Mouse (Mus musculus) lung, postnatal 0 days (tissue): Measurements from ENCODE around the gene Pdcd2. TPM values are rescaled to one million over a fixed set of nuclear protein-coding genes. Genes with fewer than 3 reads are reported as not detected.
"Not testable (repeated sequence)": the region's sequence is repeated elsewhere in the genome, so short reads cannot be mapped to it uniquely, and the experiment has no call there.

Experiments used
- ATAC-seq: fragments of 200-750 bp; cut with Nextera tagmentation; 2 replicates; pipeline ENCODE4 v1.8.0; 2017; ENCODE audit warnings: moderate library complexity
- DNase-seq: peaks from one replicate; pipeline ENCODE4 v3.0.0-alpha.2; 2016; ENCODE audit warnings: low spot score
- H3K27ac ChIP-seq: fragments of 300-500 bp; sonication (generic); 2 replicates; pipeline ENCODE4 v1.5.1; 2014; ENCODE audit warnings: antibody characterized with exemption, mild to moderate bottlenecking, low read length, mixed read lengths
- H3K27me3 ChIP-seq: fragments of 300-500 bp; sonication (generic); replicated peaks from 2 replicates; pipeline ENCODE4 v1.6.1; 2014; ENCODE audit warnings: low read length, mixed read lengths; ENCODE audit not compliant: insufficient read depth
- H3K36me3 ChIP-seq: fragments of 300-500 bp; sonication (generic); 2 replicates; pipeline ENCODE4 v1.6.1; 2014; ENCODE audit warnings: low read length, mixed read lengths; ENCODE audit not compliant: insufficient read depth
- H3K4me1 ChIP-seq: fragments of 300-500 bp; sonication (generic); 2 replicates; pipeline ENCODE4 v1.6.1; 2014; ENCODE audit warnings: antibody characterized with exemption, low read depth, low read length, mixed read lengths; ENCODE audit not compliant: insufficient read depth
- H3K4me2 ChIP-seq: fragments of 300-500 bp; sonication (generic); replicated peaks from 2 replicates; pipeline ENCODE4 v1.6.1; 2014; ENCODE audit warnings: low read depth, mild to moderate bottlenecking, low read length, moderate library complexity, mixed read lengths
- H3K4me3 ChIP-seq: fragments of 300-500 bp; sonication (generic); 2 replicates; pipeline ENCODE4 v1.5.1; 2014; ENCODE audit warnings: low read depth, low read length
- H3K9ac ChIP-seq: fragments of 300-500 bp; sonication (generic); replicated peaks from 2 replicates; pipeline ENCODE4 v1.6.1; 2014; ENCODE audit warnings: low read depth, mild to moderate bottlenecking
- H3K9me3 ChIP-seq: fragments of 300-500 bp; sonication (generic); 2 replicates; pipeline ENCODE4 v1.6.1; 2016; ENCODE audit warnings: low read length, mixed read lengths
- CTCF ChIP-seq: IDR thresholded peaks from 2 replicates; pipeline ENCODE4 v1.5.1; 2016; ENCODE audit warnings: antibody characterized with exemption, mild to moderate bottlenecking
- EP300 ChIP-seq: IDR thresholded peaks from 2 replicates; pipeline ENCODE4 v1.6.1; 2016; ENCODE audit warnings: antibody characterized with exemption, mild to moderate bottlenecking, control low read depth
- WGBS: fragments of 180-500 bp; shearing (Covaris S2); extraction: QIAGEN DNeasy Blood & Tissue Kit; methylation state at CpG from one replicate; pipeline ENCODE4 v1.1.7; 2014; 5-methylcytosine and 5-hydroxymethylcytosine counted together
- polyA plus RNA-seq: library from polyadenylated mRNA; unstranded; fragments of >200 nt; fragmentation: Nextera tagmentation; extraction: Ambion mirVana; gene quantifications from 2 replicates; pipeline ENCODE4 v1.2.1, GENCODE M21; 2015

The Pdcd2 gene
- polyA plus RNA-seq, 1 experiment from 2014 or later: 26.5 TPM

GRCm38 (mm10) chr17:15549713-15550112 is 22.6 kb upstream of the Pdcd2 start:
- no peaks in the 10 kb centered on the region for H3K27me3 ChIP-seq
- H3K4me1 ChIP-seq: no peaks in the 10 kb centered on the region
- WGBS: 49% methylated on average over 1 of the region's 1 CpGs
- H3K9ac ChIP-seq: no peak overlapping the region
- H3K36me3 ChIP-seq: no peaks in the 10 kb centered on the region
- no peak for ATAC-seq
- H3K4me3 ChIP-seq: no peak overlapping the region
- no peak overlapping the region for H3K4me2 ChIP-seq
- TF ChIP-seq EP300 (no peak), CTCF (no peak)
- no peaks in the 10 kb centered on the region; the same call in 1 of the 2 replicates for H3K9me3 ChIP-seq
- H3K27ac ChIP-seq: no peak overlapping the region
- DNase-seq: no peak

GRCm38 (mm10) chr17:15546440-15546839 is 19.3 kb upstream of the Pdcd2 start:
- TF ChIP-seq CTCF (no peak), EP300 (no peak)
- no peaks in the 10 kb centered on the region for H3K36me3 ChIP-seq
- no peaks in the 10 kb centered on the region for H3K4me1 ChIP-seq
- H3K4me2 ChIP-seq: no peak overlapping the region
- H3K27ac ChIP-seq: no peak overlapping the region
- no peaks in the 10 kb centered on the region; the same call in 1 of the 2 replicates for H3K9me3 ChIP-seq
- no peak overlapping the region for H3K9ac ChIP-seq
- DNase-seq (no peak), ATAC-seq (no peak)
- WGBS: 68% methylated on average over 4 of the region's 4 CpGs
- no peaks in the 10 kb centered on the region for H3K27me3 ChIP-seq
- no peak overlapping the region for H3K4me3 ChIP-seq

- not testable (repeated sequence) for H3K4me1 ChIP-seq, H3K36me3 ChIP-seq, H3K4me2 ChIP-seq, DNase-seq, H3K27me3 ChIP-seq, H3K9ac ChIP-seq, H3K9me3 ChIP-seq, H3K4me3 ChIP-seq, ATAC-seq, H3K27ac ChIP-seq
- WGBS: 69% methylated on average over 4 of the region's 4 CpGs
Measured at GRCm38 (mm10) chr17:15543868-15544267, 16.8 kb upstream of the Pdcd2 start.

GRCm38 (mm10) chr17:15540309-15540708 is 13.2 kb upstream of the Pdcd2 start:
- H3K36me3 ChIP-seq: no peaks in the 10 kb centered on the region
- no peaks in the 10 kb centered on the region for H3K27me3 ChIP-seq
- ATAC-seq (no peak), DNase-seq (no peak)
- no peaks in the 10 kb centered on the region; the same call in 1 of the 2 replicates for H3K9me3 ChIP-seq
- H3K9ac ChIP-seq: no peak overlapping the region
- H3K4me1 ChIP-seq: peaks cover 7% of the 10 kb centered on the region; the same call in 1 of the 2 replicates
- H3K4me3 ChIP-seq: no peak overlapping the region
- WGBS: 63% methylated on average over 4 of the region's 4 CpGs
- no peak overlapping the region for H3K27ac ChIP-seq
- no peak overlapping the region for H3K4me2 ChIP-seq
- no peak for TF ChIP-seq CTCF
- TF ChIP-seq EP300: no peak

- Histone ChIP-seq H3K4me2 (peak overlapping the region; percentile 56), H3K27me3 (no peaks in the 10 kb centered on the region), H3K36me3 (no peaks in the 10 kb centered on the region), H3K4me1 (peaks cover 7% of the 10 kb centered on the region; the same call in 1 of the 2 replicates), H3K9me3 (no peaks in the 10 kb centered on the region), H3K4me3 (peak overlapping the region; percentile 34), H3K27ac (no peak overlapping the region), H3K9ac (no peak overlapping the region)
- 1% methylated on average over 33 of the region's 33 CpGs for WGBS
- no peak for DNase-seq
- TF ChIP-seq CTCF: no peak
- TF ChIP-seq EP300: no peak
- ATAC-seq: no peak
Measured at GRCm38 (mm10) chr17:15536457-15536904, 9.4 kb upstream of the Pdcd2 start.

- ATAC-seq (no peak), DNase-seq (no peak)
- H3K4me3 ChIP-seq: peak overlapping the region; percentile 34
- H3K9me3 ChIP-seq: no peaks in the 10 kb centered on the region
- H3K4me2 ChIP-seq: peak overlapping the region; percentile 56
- 15% methylated on average over 8 of the region's 8 CpGs for WGBS
- no peaks in the 10 kb centered on the region for H3K27me3 ChIP-seq
- H3K36me3 ChIP-seq: no peaks in the 10 kb centered on the region
- H3K9ac ChIP-seq: no peak overlapping the region
- no peak overlapping the region for H3K27ac ChIP-seq
- TF ChIP-seq EP300 (no peak), CTCF (no peak)
- H3K4me1 ChIP-seq: peaks cover 7% of the 10 kb centered on the region; the same call in 1 of the 2 replicates
Measured at GRCm38 (mm10) chr17:15535943-15536342, 8.8 kb upstream of the Pdcd2 start.
